Mouse (Mus musculus) E14TG2a.4 (cell line): ENCODE data around the gene Sgtb.

Experiments used
- CTCF ChIP-seq: conservative IDR thresholded peaks from 2 replicates; pipeline ENCODE4 v1.5.1; 2014; ENCODE audit warnings: low read length
- NANOG ChIP-seq: IDR thresholded peaks from 2 replicates; pipeline ENCODE4 v1.6.1; 2014; ENCODE audit warnings: borderline replicate concordance, low read length, mixed read lengths

DNA sequence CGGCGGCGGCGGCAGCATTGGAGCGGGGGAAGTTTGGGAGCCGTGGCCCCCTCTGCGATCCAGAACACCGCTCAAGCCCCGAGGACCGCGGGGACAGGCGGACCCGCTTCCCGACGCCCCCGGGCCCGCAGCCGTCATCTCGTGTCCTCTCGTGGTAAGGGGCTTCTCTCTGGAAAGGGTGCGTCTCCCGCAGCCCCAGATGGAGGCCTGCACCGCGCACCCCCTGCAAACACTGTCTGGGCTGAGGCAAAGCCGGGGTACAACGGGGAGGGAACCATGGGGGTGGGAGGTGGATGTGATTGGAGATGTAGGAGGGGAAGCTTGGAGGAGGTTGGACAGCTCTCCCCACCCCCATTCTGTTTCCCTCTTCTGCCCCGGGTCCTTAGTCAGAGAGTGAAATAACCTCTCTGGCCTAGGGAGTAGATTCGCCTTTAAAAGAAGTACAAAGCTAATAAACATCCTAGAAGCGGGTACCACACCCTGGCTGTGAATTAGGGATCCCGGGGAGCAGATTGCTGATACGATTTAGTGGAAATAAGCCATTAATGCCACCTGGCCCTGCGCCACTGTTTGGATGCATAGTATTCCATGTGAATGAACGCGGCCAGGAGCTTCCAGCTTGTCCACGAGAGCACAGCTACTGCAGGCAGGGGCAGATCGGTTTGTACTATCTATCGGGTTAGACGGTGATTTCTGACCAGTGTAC lies 428 bp downstream of the Sgtb start:
- TF ChIP-seq CTCF (no peak), NANOG (no peak)
